Mouse (Mus musculus) neural tube, embryonic 15.5 days (tissue): ENCODE measurements at regions not wholly inside any gene's neighbourhood (a gene's known extent, or its start where the extent isn't known, plus 50 kb on each side); places are given as distances from the start of the nearest gene placed in this dataset.

Experiments used
- ATAC-seq: fragments of 200-750 bp; cut with Nextera tagmentation; 2 replicates; pipeline ENCODE4 v1.8.0; 2017; ENCODE audit warnings: mild to moderate bottlenecking, moderate TSS enrichment, moderate library complexity; ENCODE audit not compliant: low FRiP score
- H3K27ac ChIP-seq: fragments of 300-500 bp; sonication (generic); replicated peaks from 2 replicates; pipeline ENCODE4 v1.5.1; 2015; ENCODE audit warnings: mild to moderate bottlenecking, inconsistent platforms
- H3K27me3 ChIP-seq: fragments of 300-500 bp; sonication (generic); replicated peaks from 2 replicates; pipeline ENCODE4 v1.6.1; 2015; ENCODE audit warnings: inconsistent platforms
- H3K36me3 ChIP-seq: fragments of 300-500 bp; sonication (generic); 2 replicates; pipeline ENCODE4 v1.6.1; 2015; ENCODE audit warnings: inconsistent platforms
- H3K4me1 ChIP-seq: fragments of 300-500 bp; sonication (generic); 2 replicates; pipeline ENCODE4 v1.6.1; 2015; ENCODE audit warnings: inconsistent platforms
- H3K4me2 ChIP-seq: fragments of 300-500 bp; sonication (generic); 2 replicates; pipeline ENCODE4 v1.6.1; 2015; ENCODE audit warnings: inconsistent platforms, mild to moderate bottlenecking, moderate library complexity
- H3K4me3 ChIP-seq: fragments of 300-500 bp; sonication (generic); replicated peaks from 2 replicates; pipeline ENCODE4 v1.5.1; 2015; ENCODE audit warnings: mild to moderate bottlenecking, inconsistent platforms
- H3K9ac ChIP-seq: fragments of 300-500 bp; sonication (generic); replicated peaks from 2 replicates; pipeline ENCODE4 v1.6.1; 2015; ENCODE audit warnings: mild to moderate bottlenecking, inconsistent platforms
- H3K9me3 ChIP-seq: fragments of 300-500 bp; sonication (generic); replicated peaks from 2 replicates; pipeline ENCODE4 v1.6.1; 2016; ENCODE audit warnings: inconsistent platforms
- WGBS: fragments of 180-500 bp; shearing (Covaris S2); methylation state at CpG from one replicate; pipeline ENCODE4 v1.1.7; 2015; ENCODE audit warnings: mixed read lengths; 5-methylcytosine and 5-hydroxymethylcytosine counted together

GRCm38 (mm10) chr9:67165486-67165885 lies 116.3 kb upstream of the Tpm1 start:
- ATAC-seq = no peak
- H3K4me3 ChIP-seq = no peak overlapping the region
- no peak overlapping the region for H3K9ac ChIP-seq
- no peak overlapping the region for H3K27ac ChIP-seq
- H3K36me3 ChIP-seq = no peaks in the 10 kb centered on the region
- H3K27me3 ChIP-seq = no peaks in the 10 kb centered on the region
- H3K4me1 ChIP-seq = no peaks in the 10 kb centered on the region
- no peak overlapping the region for H3K4me2 ChIP-seq
- 96% methylated on average over 9 of the region's 9 CpGs for WGBS
- H3K9me3 ChIP-seq = no peaks in the 10 kb centered on the region

- Histone ChIP-seq H3K4me3 (no peak overlapping the region), H3K4me1 (no peaks in the 10 kb centered on the region), H3K4me2 (no peak overlapping the region), H3K9ac (no peak overlapping the region), H3K36me3 (no peaks in the 10 kb centered on the region), H3K27me3 (no peaks in the 10 kb centered on the region), H3K27ac (no peak overlapping the region), H3K9me3 (no peaks in the 10 kb centered on the region)
- no peak for ATAC-seq
- WGBS = 87% methylated on average over 6 of the region's 6 CpGs
Observed at GRCm38 (mm10) chr9:67163746-67164145, 114.5 kb upstream of the Tpm1 start.

- no peaks in the 10 kb centered on the region for H3K4me1 ChIP-seq
- no peak overlapping the region for H3K4me3 ChIP-seq
- H3K9me3 ChIP-seq = no peaks in the 10 kb centered on the region
- no peak overlapping the region for H3K27ac ChIP-seq
- 78% methylated on average over 3 of the region's 3 CpGs for WGBS
- H3K36me3 ChIP-seq = no peaks in the 10 kb centered on the region
- H3K9ac ChIP-seq = no peak overlapping the region
- H3K27me3 ChIP-seq = no peaks in the 10 kb centered on the region
- no peak for ATAC-seq
- no peak overlapping the region for H3K4me2 ChIP-seq
Observed at GRCm38 (mm10) chr9:67160785-67161455, 111.7 kb upstream of the Tpm1 start.

GRCm38 (mm10) chr9:67160350-67160749 lies 111.1 kb upstream of the Tpm1 start:
- no peak overlapping the region for H3K4me2 ChIP-seq
- no peaks in the 10 kb centered on the region for H3K9me3 ChIP-seq
- no peak overlapping the region for H3K4me3 ChIP-seq
- no peaks in the 10 kb centered on the region for H3K27me3 ChIP-seq
- ATAC-seq = no peak
- H3K9ac ChIP-seq = no peak overlapping the region
- 97% methylated on average over 5 of the region's 5 CpGs for WGBS
- no peaks in the 10 kb centered on the region for H3K36me3 ChIP-seq
- H3K27ac ChIP-seq = no peak overlapping the region
- no peaks in the 10 kb centered on the region for H3K4me1 ChIP-seq

GRCm38 (mm10) chr9:67156590-67157259 lies 107.5 kb upstream of the Tpm1 start:
- no peak overlapping the region for H3K4me2 ChIP-seq
- no peaks in the 10 kb centered on the region for H3K9me3 ChIP-seq
- H3K36me3 ChIP-seq = no peaks in the 10 kb centered on the region
- H3K4me1 ChIP-seq = no peaks in the 10 kb centered on the region
- no peak overlapping the region for H3K9ac ChIP-seq
- no peak overlapping the region for H3K27ac ChIP-seq
- no peak for ATAC-seq
- 64% methylated on average over 3 of the region's 3 CpGs for WGBS
- H3K27me3 ChIP-seq = no peaks in the 10 kb centered on the region
- H3K4me3 ChIP-seq = no peak overlapping the region

GRCm38 (mm10) chr9:67154062-67154461 lies 104.9 kb upstream of the Tpm1 start:
- H3K9ac ChIP-seq = no peak overlapping the region
- no peak overlapping the region for H3K4me2 ChIP-seq
- H3K27ac ChIP-seq = no peak overlapping the region
- no peaks in the 10 kb centered on the region for H3K36me3 ChIP-seq
- H3K9me3 ChIP-seq = no peaks in the 10 kb centered on the region
- 82% methylated on average over 6 of the region's 6 CpGs for WGBS
- ATAC-seq = no peak
- no peaks in the 10 kb centered on the region for H3K27me3 ChIP-seq
- H3K4me1 ChIP-seq = no peaks in the 10 kb centered on the region
- no peak overlapping the region for H3K4me3 ChIP-seq

- H3K27me3 ChIP-seq = no peaks in the 10 kb centered on the region
- H3K4me2 ChIP-seq = no peak overlapping the region
- 86% methylated on average over 4 of the region's 4 CpGs for WGBS
- H3K9ac ChIP-seq = no peak overlapping the region
- H3K4me1 ChIP-seq = no peaks in the 10 kb centered on the region
- no peaks in the 10 kb centered on the region for H3K36me3 ChIP-seq
- no peak overlapping the region for H3K27ac ChIP-seq
- no peak for ATAC-seq
- no peaks in the 10 kb centered on the region for H3K9me3 ChIP-seq
- no peak overlapping the region for H3K4me3 ChIP-seq
Observed at GRCm38 (mm10) chr9:67153333-67153732, 104.1 kb upstream of the Tpm1 start.

- Histone ChIP-seq H3K9me3 (no peaks in the 10 kb centered on the region), H3K36me3 (no peaks in the 10 kb centered on the region), H3K9ac (no peak overlapping the region), H3K4me1 (no peaks in the 10 kb centered on the region), H3K27ac (no peak overlapping the region), H3K4me2 (no peak overlapping the region), H3K4me3 (no peak overlapping the region), H3K27me3 (no peaks in the 10 kb centered on the region)
- WGBS = 82% methylated on average over 7 of the region's 7 CpGs
- no peak for ATAC-seq
Observed at GRCm38 (mm10) chr9:67147656-67148055, 98.5 kb upstream of the Tpm1 start.

GRCm38 (mm10) chr9:67145392-67145791 lies 96.2 kb upstream of the Tpm1 start:
- Histone ChIP-seq H3K27me3 (no peaks in the 10 kb centered on the region), H3K4me3 (no peak overlapping the region), H3K36me3 (no peaks in the 10 kb centered on the region), H3K4me1 (peaks cover 2% of the 10 kb centered on the region), H3K4me2 (no peak overlapping the region), H3K27ac (no peak overlapping the region), H3K9ac (no peak overlapping the region), H3K9me3 (no peaks in the 10 kb centered on the region)
- WGBS = 93% methylated on average over 6 of the region's 6 CpGs
- no peak for ATAC-seq

- Histone ChIP-seq H3K36me3 (no peaks in the 10 kb centered on the region), H3K9ac (no peak overlapping the region), H3K4me1 (peaks cover 5% of the 10 kb centered on the region), H3K9me3 (no peaks in the 10 kb centered on the region), H3K27me3 (no peaks in the 10 kb centered on the region), H3K4me3 (no peak overlapping the region), H3K27ac (no peak overlapping the region), H3K4me2 (no peak overlapping the region)
- ATAC-seq = no peak
Observed at GRCm38 (mm10) chr9:67144511-67144910, 95.3 kb upstream of the Tpm1 start.

- H3K27me3 ChIP-seq = no peaks in the 10 kb centered on the region
- 69% methylated on average over 7 of the region's 7 CpGs for WGBS
- peaks cover 19% of the 10 kb centered on the region for H3K4me1 ChIP-seq
- ATAC-seq = no peak
- H3K36me3 ChIP-seq = no peaks in the 10 kb centered on the region
- no peak overlapping the region for H3K4me2 ChIP-seq
- H3K4me3 ChIP-seq = no peak overlapping the region
- H3K9ac ChIP-seq = no peak overlapping the region
- H3K9me3 ChIP-seq = no peaks in the 10 kb centered on the region
- no peak overlapping the region for H3K27ac ChIP-seq
Observed at GRCm38 (mm10) chr9:67140319-67140887, 91.2 kb upstream of the Tpm1 start.

GRCm38 (mm10) chr9:67137681-67138080 lies 88.5 kb upstream of the Tpm1 start:
- H3K27me3 ChIP-seq = no peaks in the 10 kb centered on the region
- H3K4me1 ChIP-seq = peaks cover 19% of the 10 kb centered on the region
- ATAC-seq = no peak
- WGBS = 48% methylated on average over 5 of the region's 5 CpGs
- H3K4me3 ChIP-seq = no peak overlapping the region
- H3K9me3 ChIP-seq = no peaks in the 10 kb centered on the region
- peak overlapping the region; percentile 60 for H3K27ac ChIP-seq
- H3K36me3 ChIP-seq = no peaks in the 10 kb centered on the region
- no peak overlapping the region for H3K9ac ChIP-seq
- no peak overlapping the region for H3K4me2 ChIP-seq
